Mouse (Mus musculus) cerebellum, adult 8-10 months (tissue): ENCODE results near the gene Efl1.

Experiments
- DNase-seq: peaks from one replicate; pipeline ENCODE4 v3.0.0; 2022

Efl1 gene

DNA sequence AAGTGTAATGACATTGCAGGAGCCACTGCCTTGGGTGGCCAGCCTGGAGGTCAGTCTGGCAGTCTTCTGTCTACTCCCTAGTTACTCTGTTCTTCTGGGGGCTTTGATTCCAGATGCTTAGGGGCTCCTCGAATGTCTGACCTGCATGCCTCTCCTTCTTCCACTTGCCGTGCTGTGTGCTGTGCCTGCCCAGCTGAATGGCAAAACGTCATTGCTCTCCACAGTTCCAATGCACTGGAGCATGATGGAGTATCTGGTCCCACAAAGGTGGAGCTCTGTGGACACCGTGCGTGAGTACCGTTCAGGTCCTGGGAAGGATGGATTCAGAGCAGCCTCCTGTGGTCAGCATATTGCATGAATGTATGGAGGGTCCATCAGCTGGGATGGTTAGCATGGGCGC, 171.1 kb downstream of the Efl1 start:
- DNase-seq = no peak

DNA sequence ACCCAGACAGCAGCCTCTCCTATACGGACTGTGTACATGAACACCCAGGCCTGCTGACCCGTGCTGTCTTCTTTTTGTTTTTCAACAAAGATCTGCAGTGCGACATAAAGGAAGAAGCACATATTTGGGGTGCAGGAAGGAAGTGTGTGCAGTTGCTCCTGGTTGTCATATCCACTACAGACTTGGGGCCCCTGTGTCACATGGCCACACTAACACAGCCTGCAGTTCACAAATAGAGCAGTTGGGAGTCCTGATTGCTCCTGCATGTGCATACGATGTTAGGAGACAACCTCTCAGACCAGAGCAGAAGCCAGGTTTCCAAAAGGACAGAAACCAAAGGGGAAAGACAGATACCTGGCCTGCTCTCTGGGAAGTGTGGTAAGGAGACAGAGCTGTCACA, 172.2 kb downstream of the Efl1 start:
- no peak for DNase-seq

DNA sequence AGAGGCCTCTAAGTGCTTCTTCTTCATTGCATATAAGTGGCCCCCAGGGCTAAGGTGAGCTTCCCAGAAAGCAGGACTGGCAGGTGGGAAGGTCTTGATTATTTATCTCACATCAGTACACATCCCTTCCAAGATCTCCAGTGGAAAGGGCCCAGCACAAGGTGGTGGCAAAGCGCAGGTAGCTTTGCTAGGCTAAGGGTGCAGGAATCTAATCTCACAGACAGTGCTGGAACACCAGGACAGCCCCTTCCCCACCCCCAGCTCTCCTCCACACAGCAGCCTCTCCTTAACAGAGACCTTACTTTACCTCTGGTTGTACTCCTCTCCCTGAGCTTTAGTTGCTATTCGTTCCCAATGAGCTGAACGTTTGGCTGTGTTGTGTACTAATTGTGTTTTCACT, 173.1 kb downstream of the Efl1 start:
- no peak for DNase-seq

DNA sequence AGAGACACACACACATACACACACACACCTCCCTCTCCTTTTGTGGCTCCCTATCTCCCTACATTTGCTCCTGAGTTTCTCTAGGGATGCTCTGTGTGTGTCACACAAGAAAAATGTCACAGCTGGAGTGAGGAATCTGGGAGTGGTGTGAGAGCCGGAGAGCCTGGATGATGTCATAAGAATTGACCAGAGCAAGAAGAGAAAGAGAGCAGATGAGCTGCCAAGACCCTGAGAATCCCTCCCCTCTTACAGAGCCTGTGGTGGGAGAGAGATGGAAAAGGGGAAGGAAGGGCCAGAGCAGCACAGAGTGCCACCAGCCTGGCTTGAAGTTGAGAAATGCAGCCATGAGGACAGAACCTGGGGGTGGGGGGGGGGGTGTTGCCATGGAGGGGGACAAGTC, 174.1 kb downstream of the Efl1 start:
- DNase-seq = no peak
